Mouse (Mus musculus): ENCODE measurements around the gene Foxc1.

- no peak for TF ChIP-seq CTCF (IDR thresholded peaks at IDR 0.05; ENCODE audit: low read depth)
- no peak for TF ChIP-seq EP300 (IDR thresholded peaks at IDR 0.05; ENCODE audit: low read depth)
Measured at GRCm38 (mm10) chr13:31798075-31798474, 8.4 kb upstream of the Foxc1 start.

All from liver, embryonic 14.5 days (tissue).